Mouse (Mus musculus) thymus, postnatal 36 days (tissue): Measurements from ENCODE around the gene Slc11a1.

ENCODE experiments used
- DNase-seq, 2 experiments: peaks; one replicate each; pipeline ENCODE4 v3.0.0; 2022; ENCODE audit warnings: mixed read lengths in 2 of 2

The Slc11a1 gene

GRCm38 (mm10) chr1:74353453-74354229, 21.4 kb upstream of the Slc11a1 start:
- no peak for DNase-seq

GRCm38 (mm10) chr1:74357531-74357930, 17.5 kb upstream of the Slc11a1 start:
- DNase-seq = no peak

- DNase-seq = no peak
Measured at GRCm38 (mm10) chr1:74359952-74360517, 15.0 kb upstream of the Slc11a1 start.

- DNase-seq = peak; percentile 35 to 36
Measured at GRCm38 (mm10) chr1:74361812-74362211, 13.2 kb upstream of the Slc11a1 start, which contains the start of gene Catip. Catip (plus strand) TSS chr1:74362108.

GRCm38 (mm10) chr1:74362325-74363229, 12.4 kb upstream of the Slc11a1 start:
- DNase-seq = no peak

GRCm38 (mm10) chr1:74363437-74363836, 11.6 kb upstream of the Slc11a1 start:
- no peak for DNase-seq

- DNase-seq = no peak
Measured at GRCm38 (mm10) chr1:74364270-74364669, 10.7 kb upstream of the Slc11a1 start.

- peak in 1 of 2 experiments; percentile 30 for DNase-seq
Measured at GRCm38 (mm10) chr1:74367886-74368645, 6.9 kb upstream of the Slc11a1 start.

- DNase-seq = no peak
Measured at GRCm38 (mm10) chr1:74370040-74370439, 5.0 kb upstream of the Slc11a1 start.

- no peak for DNase-seq
Measured at GRCm38 (mm10) chr1:74373372-74373771, 1.6 kb upstream of the Slc11a1 start.

- no peak for DNase-seq
Measured at GRCm38 (mm10) chr1:74375561-74375960, 566 bp downstream of the Slc11a1 start.

- no peak for DNase-seq
Measured at GRCm38 (mm10) chr1:74376396-74376795, 1.4 kb downstream of the Slc11a1 start.

GRCm38 (mm10) chr1:74379058-74379504, 4.1 kb downstream of the Slc11a1 start:
- no peak for DNase-seq

- DNase-seq = no peak
Measured at GRCm38 (mm10) chr1:74380484-74380883, 5.5 kb downstream of the Slc11a1 start.

- DNase-seq = no peak
Measured at GRCm38 (mm10) chr1:74381588-74382021, 6.6 kb downstream of the Slc11a1 start.

GRCm38 (mm10) chr1:74383385-74383784, 8.4 kb downstream of the Slc11a1 start:
- DNase-seq = no peak

- DNase-seq = no peak
Measured at GRCm38 (mm10) chr1:74384525-74384924, 9.5 kb downstream of the Slc11a1 start.

- DNase-seq = no peak
Measured at GRCm38 (mm10) chr1:74385064-74385463, 10.1 kb downstream of the Slc11a1 start.

GRCm38 (mm10) chr1:74385531-74385930, 10.5 kb downstream of the Slc11a1 start:
- DNase-seq = no peak

- no peak for DNase-seq
Measured at GRCm38 (mm10) chr1:74386363-74386713, 11.3 kb downstream of the Slc11a1 start.

- peak; percentile 94 to 97 for DNase-seq
Measured at GRCm38 (mm10) chr1:74386714-74387385, 11.9 kb downstream of the Slc11a1 start.
